Mouse (Mus musculus): ENCODE results near the gene Oprd1. TPM values are rescaled to one million over a fixed set of nuclear protein-coding genes. Genes with fewer than 3 reads are reported as not detected.

Oprd1 gene
- polyA plus RNA-seq, 1 experiment from 2014 or later: 0.10 TPM

- H3K27ac ChIP-seq (replicated peaks): no peak overlapping the region
- no peak overlapping the region for H3K4me3 ChIP-seq
- H3K4me2 ChIP-seq (replicated peaks): no peak overlapping the region
- H3K36me3 ChIP-seq: no peaks in the 10 kb centered on the region
- peaks cover 4% of the 10 kb centered on the region; the same call in 1 of the 2 replicates for H3K4me1 ChIP-seq
- no peaks in the 10 kb centered on the region for H3K27me3 ChIP-seq
- no peak for ATAC-seq (ENCODE audit: low FRiP score, low read depth)
- WGBS: 62% methylated on average over 16 of the region's 16 CpGs
- H3K9ac ChIP-seq (replicated peaks): no peak overlapping the region
- H3K9me3 ChIP-seq: no peaks in the 10 kb centered on the region
Measured at GRCm38 (mm10) chr4:132166350-132167290, 22.3 kb upstream of the Oprd1 start.

- H3K27me3 ChIP-seq: no peaks in the 10 kb centered on the region
- no peak for ATAC-seq (ENCODE audit: low FRiP score, low read depth)
- WGBS: 65% methylated on average over 14 of the region's 14 CpGs
- H3K9me3 ChIP-seq: no peaks in the 10 kb centered on the region
- no peak overlapping the region for H3K27ac ChIP-seq (replicated peaks)
- no peak overlapping the region for H3K9ac ChIP-seq (replicated peaks)
- H3K4me1 ChIP-seq: peaks cover 4% of the 10 kb centered on the region; the same call in 1 of the 2 replicates
- H3K4me2 ChIP-seq (replicated peaks): no peak overlapping the region
- no peaks in the 10 kb centered on the region for H3K36me3 ChIP-seq
- no peak overlapping the region for H3K4me3 ChIP-seq
Measured at GRCm38 (mm10) chr4:132165691-132166090, 21.4 kb upstream of the Oprd1 start.

- Histone ChIP-seq H3K4me1 (peaks cover 5% of the 10 kb centered on the region; the same call in 1 of the 2 replicates), H3K4me2 (replicated peaks) (no peak overlapping the region), H3K27ac (replicated peaks) (no peak overlapping the region), H3K36me3 (no peaks in the 10 kb centered on the region), H3K27me3 (no peaks in the 10 kb centered on the region), H3K9ac (replicated peaks) (no peak overlapping the region), H3K4me3 (no peak overlapping the region), H3K9me3 (no peaks in the 10 kb centered on the region)
- WGBS: 61% methylated on average over 12 of the region's 12 CpGs
- ATAC-seq (ENCODE audit: low FRiP score, low read depth): no peak
Measured at GRCm38 (mm10) chr4:132156941-132157622, 12.8 kb upstream of the Oprd1 start.

- 8% methylated on average over 6 of the region's 6 CpGs for WGBS
Measured at GRCm38 (mm10) chr4:132154877-132155670, 10.8 kb upstream of the Oprd1 start.

GRCm38 (mm10) chr4:132151673-132152072 is 7.4 kb upstream of the Oprd1 start:
- no peak for ATAC-seq (ENCODE audit: low FRiP score, low read depth)
- Histone ChIP-seq H3K9ac (replicated peaks) (no peak overlapping the region), H3K36me3 (no peaks in the 10 kb centered on the region), H3K27ac (replicated peaks) (no peak overlapping the region), H3K4me1 (peaks cover 5% of the 10 kb centered on the region; the same call in 1 of the 2 replicates), H3K4me3 (no peak overlapping the region), H3K4me2 (replicated peaks) (no peak overlapping the region), H3K27me3 (no peaks in the 10 kb centered on the region), H3K9me3 (no peaks in the 10 kb centered on the region)
- WGBS: 81% methylated on average over 1 of the region's 1 CpGs

More at GRCm38 (mm10) chr4:132154877-132155670, 10.8 kb upstream of the Oprd1 start:
- H3K27me3 ChIP-seq: no peaks in the 10 kb centered on the region
- no peaks in the 10 kb centered on the region for H3K36me3 ChIP-seq
- H3K9me3 ChIP-seq: no peaks in the 10 kb centered on the region
- H3K4me1 ChIP-seq: peaks cover 5% of the 10 kb centered on the region; the same call in 1 of the 2 replicates
- no peak overlapping the region for H3K4me2 ChIP-seq (replicated peaks)
- H3K27ac ChIP-seq (replicated peaks): no peak overlapping the region
- no peak for ATAC-seq (ENCODE audit: low FRiP score, low read depth)
- H3K9ac ChIP-seq (replicated peaks): no peak overlapping the region
- no peak overlapping the region for H3K4me3 ChIP-seq

GRCm38 (mm10) chr4:132146201-132146600 is 1.9 kb upstream of the Oprd1 start:
- 81% methylated on average over 5 of the region's 5 CpGs for WGBS
- Histone ChIP-seq H3K9ac (replicated peaks) (no peak overlapping the region), H3K4me1 (peaks cover 11% of the 10 kb centered on the region), H3K9me3 (no peaks in the 10 kb centered on the region), H3K4me3 (no peak overlapping the region), H3K36me3 (no peaks in the 10 kb centered on the region), H3K27me3 (peaks cover 51% of the 10 kb centered on the region), H3K4me2 (replicated peaks) (no peak overlapping the region), H3K27ac (replicated peaks) (no peak overlapping the region)
- ATAC-seq (ENCODE audit: low FRiP score, low read depth): no peak

GRCm38 (mm10) chr4:132145092-132145491 is 806 bp upstream of the Oprd1 start:
- Histone ChIP-seq H3K27ac (replicated peaks) (no peak overlapping the region), H3K27me3 (peaks cover 55% of the 10 kb centered on the region), H3K4me3 (no peak overlapping the region), H3K4me2 (replicated peaks) (no peak overlapping the region), H3K9me3 (no peaks in the 10 kb centered on the region), H3K9ac (replicated peaks) (no peak overlapping the region), H3K4me1 (peaks cover 11% of the 10 kb centered on the region), H3K36me3 (no peaks in the 10 kb centered on the region)
- 47% methylated on average over 10 of the region's 10 CpGs for WGBS
- no peak for ATAC-seq (ENCODE audit: low FRiP score, low read depth)

- H3K4me2 ChIP-seq (replicated peaks): no peak overlapping the region
- no peaks in the 10 kb centered on the region for H3K4me1 ChIP-seq
- H3K4me3 ChIP-seq: no peak overlapping the region
- ATAC-seq (ENCODE audit: low FRiP score, low read depth): no peak
- no peaks in the 10 kb centered on the region for H3K36me3 ChIP-seq
- H3K9me3 ChIP-seq: no peaks in the 10 kb centered on the region
- H3K9ac ChIP-seq (replicated peaks): no peak overlapping the region
- 88% methylated on average over 2 of the region's 2 CpGs for WGBS
- H3K27ac ChIP-seq (replicated peaks): no peak overlapping the region
- H3K27me3 ChIP-seq: peaks cover 28% of the 10 kb centered on the region
Measured at GRCm38 (mm10) chr4:132138640-132139039, 5.6 kb downstream of the Oprd1 start.

GRCm38 (mm10) chr4:132137013-132137412 is 7.3 kb downstream of the Oprd1 start:
- no peak for ATAC-seq (ENCODE audit: low FRiP score, low read depth)
- Histone ChIP-seq H3K4me2 (replicated peaks) (no peak overlapping the region), H3K9ac (replicated peaks) (no peak overlapping the region), H3K36me3 (no peaks in the 10 kb centered on the region), H3K27ac (replicated peaks) (no peak overlapping the region), H3K4me3 (no peak overlapping the region), H3K27me3 (peaks cover 11% of the 10 kb centered on the region), H3K9me3 (no peaks in the 10 kb centered on the region), H3K4me1 (no peaks in the 10 kb centered on the region)
- 82% methylated on average over 7 of the region's 7 CpGs for WGBS

GRCm38 (mm10) chr4:132133920-132134319 is 10.4 kb downstream of the Oprd1 start:
- no peak for ATAC-seq (ENCODE audit: low FRiP score, low read depth)
- Histone ChIP-seq H3K9me3 (no peaks in the 10 kb centered on the region), H3K36me3 (no peaks in the 10 kb centered on the region), H3K27ac (replicated peaks) (no peak overlapping the region), H3K4me1 (peaks cover 11% of the 10 kb centered on the region), H3K27me3 (no peaks in the 10 kb centered on the region), H3K9ac (replicated peaks) (no peak overlapping the region), H3K4me3 (no peak overlapping the region), H3K4me2 (replicated peaks) (no peak overlapping the region)
- 74% methylated on average over 16 of the region's 16 CpGs for WGBS

GRCm38 (mm10) chr4:132133381-132133780 is 10.9 kb downstream of the Oprd1 start:
- WGBS: 90% methylated on average over 5 of the region's 5 CpGs
- H3K27ac ChIP-seq (replicated peaks): no peak overlapping the region
- H3K36me3 ChIP-seq: no peaks in the 10 kb centered on the region
- H3K4me3 ChIP-seq: no peak overlapping the region
- no peaks in the 10 kb centered on the region for H3K27me3 ChIP-seq
- H3K9me3 ChIP-seq: no peaks in the 10 kb centered on the region
- peaks cover 16% of the 10 kb centered on the region for H3K4me1 ChIP-seq
- no peak overlapping the region for H3K9ac ChIP-seq (replicated peaks)
- ATAC-seq (ENCODE audit: low FRiP score, low read depth): no peak
- H3K4me2 ChIP-seq (replicated peaks): no peak overlapping the region
